Mouse (Mus musculus): ENCODE results near the gene Vmn1r3. TPM values are rescaled to one million over a fixed set of nuclear protein-coding genes. Genes with fewer than 3 reads are reported as not detected.

Gene Vmn1r3
- polyA plus RNA-seq, 1 experiment from 2014 or later, result not detected

Other genes with a start within 250 kb of the Vmn1r3 start
- gene Vmn1r2, start 18.0 kb downstream of the Vmn1r3 start, polyA plus RNA-seq (2015; fragmentation: Nextera tagmentation; extraction: Ambion mirVana), result not detected in 2 replicates